Mouse (Mus musculus) liver, embryonic 14.5 days (tissue): ENCODE measurements at regions not wholly inside any gene's neighbourhood (a gene's known extent, or its start where the extent isn't known, plus 50 kb on each side); places are given as distances from the start of the nearest gene placed in this dataset.
A peak's percentile ranks its signal among the peaks of the same experiment; 100 is the strongest.
"Not testable (repeated sequence)": the region's sequence is repeated elsewhere in the genome, so short reads cannot be mapped to it uniquely, and the experiment has no call there.

Experiments
- ATAC-seq: fragments of 200-750 bp; cut with Nextera tagmentation; 2 replicates; pipeline ENCODE4 v1.8.0; 2017; ENCODE audit warnings: moderate number of reproducible peaks, mild to moderate bottlenecking, moderate library complexity; ENCODE audit not compliant: insufficient read depth
- DNase-seq, 3 experiments: peaks; one replicate each; pipeline ENCODE4 v3.0.0-alpha.2; 2012 to 2013; ENCODE audit warnings: low read depth in 3 of 3, low spot score in 3 of 3
- H3K27ac ChIP-seq: fragments of 300-500 bp; sonication (generic); 2 replicates; pipeline ENCODE4 v1.5.1; 2014; ENCODE audit warnings: moderate library complexity, mild to moderate bottlenecking, control low read depth, inconsistent platforms
- H3K27me3 ChIP-seq: fragments of 300-500 bp; sonication (generic); 2 replicates; pipeline ENCODE4 v1.6.1; 2014; ENCODE audit warnings: mild to moderate bottlenecking, low read length, moderate library complexity; ENCODE audit not compliant: control insufficient read depth, insufficient read depth
- H3K36me3 ChIP-seq: fragments of 300-500 bp; sonication (generic); replicated peaks from 2 replicates; pipeline ENCODE4 v1.6.1; 2014; ENCODE audit warnings: low read depth; ENCODE audit not compliant: control insufficient read depth, insufficient read depth
- H3K4me1 ChIP-seq, 2 experiments: fragments of 200-500 bp in 1 of 2; fragments of 300-500 bp in 1 of 2; sonication (generic) in 1 of 2; replicated peaks; 2 replicates each; pipeline ENCODE4 v1.6.1; 2012 to 2014; ENCODE audit warnings: antibody characterized with exemption in 1 of 2, inconsistent platforms in 1 of 2, low read length in 1 of 2; ENCODE audit not compliant: control insufficient read depth in 2 of 2, insufficient read depth in 2 of 2
- H3K4me2 ChIP-seq: fragments of 300-500 bp; sonication (generic); 2 replicates; pipeline ENCODE4 v1.6.1; 2014; ENCODE audit warnings: low read depth, mild to moderate bottlenecking, control low read depth, moderate library complexity
- H3K4me3 ChIP-seq, 2 experiments: fragments of 200-500 bp in 1 of 2; fragments of 300-500 bp in 1 of 2; sonication (generic) in 1 of 2; 2 replicates each; pipeline ENCODE4 v1.5.1; 2012 to 2014; ENCODE audit warnings: low read depth in 2 of 2, low read length in 2 of 2, mild to moderate bottlenecking in 2 of 2, control low read depth in 1 of 2, inconsistent platforms in 1 of 2, moderate library complexity in 1 of 2; ENCODE audit not compliant: insufficient read depth in 1 of 2
- H3K9ac ChIP-seq: fragments of 300-500 bp; sonication (generic); replicated peaks from 2 replicates; pipeline ENCODE4 v1.6.1; 2014; ENCODE audit warnings: mild to moderate bottlenecking, control low read depth, moderate library complexity
- H3K9me3 ChIP-seq: fragments of 300-500 bp; sonication (generic); 2 replicates; pipeline ENCODE4 v1.6.1; 2016; ENCODE audit warnings: low read length, mixed read lengths; ENCODE audit not compliant: control insufficient read depth
- CTCF ChIP-seq: IDR thresholded peaks from 2 replicates; pipeline ENCODE4 v1.5.1; 2016; ENCODE audit warnings: antibody characterized with exemption, low read depth, control low read depth
- EP300 ChIP-seq: IDR thresholded peaks from 2 replicates; pipeline ENCODE4 v1.6.1; 2016; ENCODE audit warnings: antibody characterized with exemption, low read depth
- WGBS: fragments of 180-500 bp; shearing (Covaris S2); extraction: QIAGEN DNeasy Blood & Tissue Kit; methylation state at CpG from one replicate; pipeline ENCODE4 v1.1.7; 2014; ENCODE audit not compliant: insufficient replicate concordance; 5-methylcytosine and 5-hydroxymethylcytosine counted together

DNA sequence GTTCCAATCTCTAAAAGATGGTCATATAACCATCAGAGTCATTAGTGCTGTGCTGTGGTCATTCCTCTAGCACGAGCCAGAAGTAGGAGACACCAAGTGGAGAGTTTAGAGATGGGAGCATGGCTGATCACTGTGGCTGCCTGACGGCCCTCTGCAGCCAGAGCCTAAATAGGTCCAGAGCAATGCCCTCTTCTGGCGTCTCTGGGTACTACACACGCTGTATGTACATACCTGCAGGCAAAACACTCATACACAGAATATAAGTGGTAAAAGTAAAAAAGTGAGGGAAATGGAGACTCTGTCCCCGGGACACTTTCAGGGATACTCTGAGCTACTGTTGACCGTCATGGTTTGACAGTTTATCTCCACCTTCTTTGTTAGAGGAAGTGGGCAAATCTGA, 91.4 kb downstream of the Gm21738 start:
- Histone ChIP-seq H3K36me3 (no peaks in the 10 kb centered on the region), H3K27ac (no peak overlapping the region), H3K4me3 (no peak overlapping the region), H3K9me3 (no peaks in the 10 kb centered on the region), H3K4me2 (no peak overlapping the region), H3K27me3 (no peaks in the 10 kb centered on the region), H3K4me1 (no peaks in the 10 kb centered on the region), H3K9ac (no peak overlapping the region)
- 65% methylated on average over 6 of the region's 6 CpGs for WGBS
- no peak for ATAC-seq
- TF ChIP-seq EP300: no peak
- 0 out of 2 replicates have a peak, but pooled peaks have one; percentile 19 for TF ChIP-seq CTCF
- no peak for DNase-seq

- ATAC-seq (no peak), DNase-seq (no peak)
- no peak for TF ChIP-seq EP300
- TF ChIP-seq CTCF: no peak
Measured at GRCm38 (mm10) chr14:19311614-19312013, 107.1 kb downstream of the Gm21738 start.

GRCm38 (mm10) chr14:19302859-19303258, 115.9 kb downstream of the Gm21738 start:
- H3K4me3 ChIP-seq, H3K9ac ChIP-seq, H3K27ac ChIP-seq, H3K9me3 ChIP-seq, H3K36me3 ChIP-seq, H3K27me3 ChIP-seq, H3K4me1 ChIP-seq, H3K4me2 ChIP-seq, ATAC-seq, DNase-seq: not testable (repeated sequence)
- 27% methylated on average over 4 of the region's 4 CpGs for WGBS

More at GRCm38 (mm10) chr14:19311614-19312013, 107.1 kb downstream of the Gm21738 start:
- Histone ChIP-seq H3K4me3 (no peak overlapping the region), H3K27ac (no peak overlapping the region), H3K9ac (no peak overlapping the region), H3K9me3 (no peaks in the 10 kb centered on the region), H3K4me1 (no peaks in the 10 kb centered on the region), H3K36me3 (no peaks in the 10 kb centered on the region), H3K4me2 (no peak overlapping the region), H3K27me3 (no peaks in the 10 kb centered on the region)
- WGBS: 63% methylated on average over 21 of the region's 21 CpGs

GRCm38 (mm10) chr14:19279096-19279495, 139.6 kb downstream of the Gm21738 start:
- Histone ChIP-seq H3K27ac (no peak overlapping the region), H3K4me2 (no peak overlapping the region), H3K9ac (no peak overlapping the region), H3K4me1 (no peaks in the 10 kb centered on the region), H3K27me3 (no peaks in the 10 kb centered on the region), H3K36me3 (no peaks in the 10 kb centered on the region), H3K9me3 (no peaks in the 10 kb centered on the region), H3K4me3 (no peak overlapping the region)
- no peak for TF ChIP-seq EP300
- no peak for TF ChIP-seq CTCF
- DNase-seq (no peak), ATAC-seq (peak; percentile 59)
- 79% methylated on average over 1 of the region's 1 CpGs for WGBS

GRCm38 (mm10) chr14:19277777-19278385, 140.8 kb downstream of the Gm21738 start:
- Histone ChIP-seq H3K4me2 (no peak overlapping the region), H3K9me3 (no peaks in the 10 kb centered on the region), H3K27ac (no peak overlapping the region), H3K4me3 (no peak overlapping the region), H3K9ac (no peak overlapping the region), H3K36me3 (no peaks in the 10 kb centered on the region), H3K27me3 (no peaks in the 10 kb centered on the region), H3K4me1 (no peaks in the 10 kb centered on the region)
- DNase-seq (peak; percentile 86 to 98 (median 96)), ATAC-seq (peak; percentile 100)
- TF ChIP-seq EP300 (no peak), CTCF (no peak)
- 41% methylated on average over 4 of the region's 4 CpGs for WGBS
